Mouse (Mus musculus): ENCODE data around the gene Smarcal1. TPM values are rescaled to one million over a fixed set of nuclear protein-coding genes. Genes with fewer than 3 reads are reported as not detected.
A peak's percentile ranks its signal among the peaks of the same experiment; 100 is the strongest.

Smarcal1 gene
- polyA plus RNA-seq, 1 experiment, result 25.3 TPM

DNA sequence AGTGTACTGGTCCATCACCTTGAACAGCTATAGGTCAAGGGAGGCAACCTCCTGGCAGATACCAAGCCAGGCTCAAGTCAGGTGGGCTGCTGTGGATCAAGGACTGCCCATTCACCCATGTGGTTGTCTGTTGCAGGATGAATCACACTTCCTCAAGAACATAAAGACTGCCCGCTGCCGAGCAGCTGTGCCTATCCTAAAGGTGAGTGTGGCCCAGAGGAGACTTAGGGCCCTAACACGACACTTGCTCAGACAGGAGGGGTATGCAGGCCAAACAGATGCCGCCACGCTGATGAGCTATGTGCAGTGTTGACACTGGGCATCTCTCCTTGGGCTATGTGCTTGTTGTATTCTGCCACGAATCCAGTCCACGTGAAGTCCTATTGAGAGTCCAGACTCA lies 18.2 kb downstream of the Smarcal1 start:
- WGBS, result 86% methylated on average over 7 of the region's 7 CpGs
- no peak for DNase-seq
- H3K4me1 ChIP-seq (ENCODE audit: control insufficient read depth, insufficient read depth, low read length), result peaks cover 3% of the 10 kb centered on the region; the same call in 1 of the 2 replicates
- no peak for TF ChIP-seq CTCF (IDR thresholded peaks at IDR 0.05; ENCODE audit: insufficient read depth, low read length)
- TF ChIP-seq POLR2A (IDR thresholded peaks at IDR 0.05; ENCODE audit: borderline replicate concordance, extremely low read depth, low read depth, low read length), result no peak
- no peak overlapping the region for H3K4me3 ChIP-seq (replicated peaks; ENCODE audit: extremely low read depth, low read depth, low read length)

DNA sequence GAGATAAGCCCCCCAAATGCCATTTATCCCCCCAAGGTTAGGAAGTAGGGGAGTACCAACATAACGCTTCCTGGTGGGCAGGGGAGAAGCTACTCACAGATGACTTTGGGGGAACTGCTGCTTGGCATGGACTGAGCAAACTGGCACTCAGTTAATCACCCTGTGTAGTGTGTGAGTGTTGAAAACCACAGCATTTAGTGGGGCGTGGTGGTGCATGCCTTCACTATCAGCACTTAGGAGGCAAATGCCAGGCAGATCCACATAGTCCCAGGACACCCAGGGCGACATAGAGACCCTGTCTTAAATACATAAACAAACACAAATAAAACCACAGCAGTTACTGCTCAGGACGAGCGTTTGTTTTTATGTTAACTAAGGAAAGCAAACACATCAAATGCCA lies 19.1 kb downstream of the Smarcal1 start:
- H3K4me3 ChIP-seq (replicated peaks; ENCODE audit: extremely low read depth, low read depth, low read length), result no peak overlapping the region
- peaks cover 3% of the 10 kb centered on the region; the same call in 1 of the 2 replicates for H3K4me1 ChIP-seq (ENCODE audit: control insufficient read depth, insufficient read depth, low read length)
- TF ChIP-seq POLR2A (IDR thresholded peaks at IDR 0.05; ENCODE audit: borderline replicate concordance, extremely low read depth, low read depth, low read length) (no peak), CTCF (IDR thresholded peaks at IDR 0.05; ENCODE audit: insufficient read depth, low read length) (no peak)
- DNase-seq, result no peak
- 65% methylated on average over 5 of the region's 5 CpGs for WGBS

DNA sequence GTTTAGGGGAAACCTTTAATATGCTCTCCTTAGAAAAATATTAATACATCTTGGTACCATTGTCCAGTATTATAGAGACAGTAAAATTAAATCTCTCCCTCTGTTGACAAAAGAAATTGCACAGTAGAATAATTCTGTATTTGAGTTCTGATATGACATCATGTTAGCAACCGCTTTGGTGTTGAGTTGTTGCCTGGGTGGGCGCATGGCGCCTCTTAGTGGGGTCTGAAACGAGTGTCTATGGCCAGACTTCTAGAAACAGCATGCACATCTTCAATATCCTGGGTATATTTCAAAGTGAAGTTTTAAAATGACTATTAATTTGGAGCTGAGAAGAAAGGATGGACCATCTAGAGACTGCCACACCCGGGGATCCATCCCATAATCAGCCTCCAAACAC lies 19.8 kb downstream of the Smarcal1 start:
- Histone ChIP-seq H3K4me3 (replicated peaks; ENCODE audit: extremely low read depth, low read depth, low read length) (no peak overlapping the region), H3K4me1 (ENCODE audit: control insufficient read depth, insufficient read depth, low read length) (peaks cover 3% of the 10 kb centered on the region; the same call in 1 of the 2 replicates)
- WGBS, result 91% methylated on average over 5 of the region's 5 CpGs
- TF ChIP-seq CTCF (IDR thresholded peaks at IDR 0.05; ENCODE audit: insufficient read depth, low read length), result no peak
- no peak for TF ChIP-seq POLR2A (IDR thresholded peaks at IDR 0.05; ENCODE audit: borderline replicate concordance, extremely low read depth, low read depth, low read length)
- no peak for DNase-seq

GRCm38 (mm10) chr1:72606186-72606673 lies 23.2 kb downstream of the Smarcal1 start:
- Histone ChIP-seq H3K4me3 (replicated peaks; ENCODE audit: extremely low read depth, low read depth, low read length) (no peak overlapping the region), H3K4me1 (ENCODE audit: control insufficient read depth, insufficient read depth, low read length) (no peaks in the 10 kb centered on the region)
- 87% methylated on average over 12 of the region's 12 CpGs for WGBS
- TF ChIP-seq CTCF (IDR thresholded peaks at IDR 0.05; ENCODE audit: insufficient read depth, low read length) (no peak), POLR2A (IDR thresholded peaks at IDR 0.05; ENCODE audit: borderline replicate concordance, extremely low read depth, low read depth, low read length) (no peak)
- no peak for DNase-seq

DNA sequence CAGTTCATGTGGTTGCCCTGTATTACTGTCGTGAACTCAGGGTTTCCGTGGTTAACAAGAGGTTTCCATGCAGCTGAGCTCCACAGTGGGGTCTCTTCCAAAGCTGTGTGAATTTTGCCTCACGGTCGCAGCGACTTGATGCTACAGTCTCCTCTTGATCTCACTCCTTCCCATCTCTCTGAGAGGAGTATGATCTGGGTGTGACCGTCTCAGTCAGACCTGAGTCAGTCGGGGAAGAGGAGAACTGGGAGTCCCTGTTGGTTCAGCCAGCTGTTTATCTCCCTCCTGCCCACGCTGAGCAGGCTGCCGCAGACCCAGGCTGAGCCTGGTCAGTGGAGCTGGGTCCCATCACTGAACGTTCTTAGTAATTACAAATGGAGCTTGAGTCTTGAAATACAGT lies 26.1 kb downstream of the Smarcal1 start:
- TF ChIP-seq CTCF (IDR thresholded peaks at IDR 0.05; ENCODE audit: insufficient read depth, low read length), result no peak
- TF ChIP-seq POLR2A (IDR thresholded peaks at IDR 0.05; ENCODE audit: borderline replicate concordance, extremely low read depth, low read depth, low read length), result no peak
- no peak overlapping the region for H3K4me3 ChIP-seq (replicated peaks; ENCODE audit: extremely low read depth, low read depth, low read length)
- WGBS, result 87% methylated on average over 10 of the region's 10 CpGs
- DNase-seq, result no peak
- no peaks in the 10 kb centered on the region for H3K4me1 ChIP-seq (ENCODE audit: control insufficient read depth, insufficient read depth, low read length)

GRCm38 (mm10) chr1:72609887-72610877 lies 27.1 kb downstream of the Smarcal1 start:
- TF ChIP-seq POLR2A (IDR thresholded peaks at IDR 0.05; ENCODE audit: borderline replicate concordance, extremely low read depth, low read depth, low read length) (no peak), CTCF (IDR thresholded peaks at IDR 0.05; ENCODE audit: insufficient read depth, low read length) (no peak)
- DNase-seq, result no peak
- no peak overlapping the region for H3K4me3 ChIP-seq (replicated peaks; ENCODE audit: extremely low read depth, low read depth, low read length)
- H3K4me1 ChIP-seq (ENCODE audit: control insufficient read depth, insufficient read depth, low read length), result no peaks in the 10 kb centered on the region
- WGBS, result 85% methylated on average over 23 of the region's 23 CpGs

DNA sequence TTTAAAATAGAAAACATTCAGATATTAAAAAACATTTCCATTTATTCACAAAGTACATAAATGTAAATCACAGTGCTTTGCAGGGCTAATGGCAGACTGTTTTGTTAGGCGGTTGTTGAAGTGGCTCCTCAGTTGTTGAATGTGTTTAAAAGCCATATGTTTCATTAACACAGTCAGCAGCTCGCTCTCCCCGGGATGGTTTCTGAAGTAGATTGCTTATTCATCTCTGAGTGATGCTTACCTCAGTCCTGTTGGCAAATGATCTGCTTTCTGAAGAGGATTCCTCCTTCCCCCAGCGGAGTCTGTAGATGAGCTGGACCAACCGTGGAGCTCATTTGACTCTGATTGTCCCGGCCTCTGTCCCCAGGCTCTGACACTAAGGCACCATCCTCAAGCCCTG lies 29.1 kb downstream of the Smarcal1 start:
- no peaks in the 10 kb centered on the region for H3K4me1 ChIP-seq (ENCODE audit: control insufficient read depth, insufficient read depth, low read length)
- WGBS, result 88% methylated on average over 6 of the region's 6 CpGs
- no peak overlapping the region for H3K4me3 ChIP-seq (replicated peaks; ENCODE audit: extremely low read depth, low read depth, low read length)
- no peak for TF ChIP-seq CTCF (IDR thresholded peaks at IDR 0.05; ENCODE audit: insufficient read depth, low read length)
- no peak for DNase-seq

GRCm38 (mm10) chr1:72635221-72635620 lies 52.2 kb downstream of the Smarcal1 start:
- 56% methylated on average over 5 of the region's 5 CpGs for WGBS
- DNase-seq, result no peak
- TF ChIP-seq CTCF (IDR thresholded peaks at IDR 0.05; ENCODE audit: insufficient read depth, low read length), result no peak
- TF ChIP-seq POLR2A (IDR thresholded peaks at IDR 0.05; ENCODE audit: borderline replicate concordance, extremely low read depth, low read depth, low read length), result no peak

DNA sequence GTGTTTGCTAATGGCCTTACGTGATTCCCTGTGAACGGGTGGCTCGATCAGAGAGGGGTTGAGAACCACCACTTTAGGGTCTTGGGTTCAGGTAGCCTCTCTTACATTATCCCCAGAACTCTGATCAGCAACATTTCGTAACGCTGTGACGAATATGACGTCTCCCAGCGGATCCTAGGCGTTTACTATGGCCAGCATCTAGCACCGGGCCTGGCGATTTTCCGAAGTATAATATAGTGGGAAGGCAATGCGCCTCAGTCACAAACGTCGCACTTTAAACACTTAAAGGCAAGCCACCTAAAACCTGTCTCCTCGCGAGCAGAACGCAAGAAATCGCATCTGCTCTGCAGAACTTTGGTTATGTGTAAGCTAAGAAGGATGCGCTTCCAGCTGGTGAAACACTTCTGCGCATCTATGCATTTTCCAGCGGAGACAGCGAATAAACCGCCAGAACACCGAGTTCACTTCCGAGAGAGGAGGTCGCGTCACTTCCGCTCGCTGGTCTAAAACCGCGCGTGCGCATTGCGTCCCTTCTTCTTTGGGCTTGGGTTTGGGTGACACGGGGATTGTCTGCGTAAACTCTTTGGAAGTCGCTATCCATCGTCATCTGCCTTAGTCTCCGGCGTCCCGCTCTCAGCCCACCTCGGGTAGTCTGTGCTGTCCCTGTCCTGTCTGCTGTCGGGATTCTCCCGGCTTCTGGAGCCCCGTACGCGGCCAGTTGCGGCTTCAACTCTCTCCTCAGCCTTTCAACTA lies 57.8 kb downstream of the Smarcal1 start:
- no peak overlapping the region for H3K4me3 ChIP-seq (replicated peaks; ENCODE audit: extremely low read depth, low read depth, low read length)
- no peak for TF ChIP-seq POLR2A (IDR thresholded peaks at IDR 0.05; ENCODE audit: borderline replicate concordance, extremely low read depth, low read depth, low read length)
- no peak for TF ChIP-seq CTCF (IDR thresholded peaks at IDR 0.05; ENCODE audit: insufficient read depth, low read length)
- WGBS, result 40% methylated on average over 49 of the region's 49 CpGs
- DNase-seq, result peak; percentile 6
- H3K4me1 ChIP-seq (ENCODE audit: control insufficient read depth, insufficient read depth, low read length), result no peaks in the 10 kb centered on the region

More at GRCm38 (mm10) chr1:72635221-72635620, 52.2 kb downstream of the Smarcal1 start:
- no peak overlapping the region for H3K4me3 ChIP-seq (replicated peaks; ENCODE audit: extremely low read depth, low read depth, low read length)
- H3K4me1 ChIP-seq (ENCODE audit: control insufficient read depth, insufficient read depth, low read length), result no peaks in the 10 kb centered on the region
